Mouse (Mus musculus): ENCODE results near the gene Arhgap10.

Gene Arhgap10

GRCm38 (mm10) chr8:77404017-77404416 is 113.7 kb downstream of the Arhgap10 start:
- DNase-seq (ENCODE audit: low spot score), result no peak

GRCm38 (mm10) chr8:77401934-77402333 is 115.8 kb downstream of the Arhgap10 start:
- no peak for DNase-seq (ENCODE audit: low spot score)

- DNase-seq (ENCODE audit: low spot score), result no peak
Observed at GRCm38 (mm10) chr8:77401140-77401539, 116.6 kb downstream of the Arhgap10 start.

GRCm38 (mm10) chr8:77384080-77384479 is 133.7 kb downstream of the Arhgap10 start:
- no peak for DNase-seq (ENCODE audit: low spot score)

GRCm38 (mm10) chr8:77383671-77384070 is 134.1 kb downstream of the Arhgap10 start:
- DNase-seq (ENCODE audit: low spot score), result peak; percentile 0

- DNase-seq (ENCODE audit: low spot score), result no peak
Observed at GRCm38 (mm10) chr8:77380844-77381243, 136.9 kb downstream of the Arhgap10 start.

GRCm38 (mm10) chr8:77379300-77379699 is 138.5 kb downstream of the Arhgap10 start:
- peak; percentile 9 for DNase-seq (ENCODE audit: low spot score)

- no peak for DNase-seq (ENCODE audit: low spot score)
Observed at GRCm38 (mm10) chr8:77376451-77376853, 141.3 kb downstream of the Arhgap10 start.

- no peak for DNase-seq (ENCODE audit: low spot score)
Observed at GRCm38 (mm10) chr8:77375999-77376398, 141.8 kb downstream of the Arhgap10 start.

GRCm38 (mm10) chr8:77371006-77371405 is 146.7 kb downstream of the Arhgap10 start:
- no peak for DNase-seq (ENCODE audit: low spot score)

GRCm38 (mm10) chr8:77370308-77370707 is 147.4 kb downstream of the Arhgap10 start:
- no peak for DNase-seq (ENCODE audit: low spot score)

- no peak for DNase-seq (ENCODE audit: low spot score)
Observed at GRCm38 (mm10) chr8:77369671-77370070, 148.1 kb downstream of the Arhgap10 start.

GRCm38 (mm10) chr8:77367091-77367490 is 150.7 kb downstream of the Arhgap10 start:
- no peak for DNase-seq (ENCODE audit: low spot score)

- DNase-seq (ENCODE audit: low spot score), result no peak
Observed at GRCm38 (mm10) chr8:77366446-77366845, 151.3 kb downstream of the Arhgap10 start.

GRCm38 (mm10) chr8:77365990-77366389 is 151.8 kb downstream of the Arhgap10 start:
- no peak for DNase-seq (ENCODE audit: low spot score)

GRCm38 (mm10) chr8:77364472-77364871 is 153.3 kb downstream of the Arhgap10 start:
- DNase-seq (ENCODE audit: low spot score), result no peak

- no peak for DNase-seq (ENCODE audit: low spot score)
Observed at GRCm38 (mm10) chr8:77360853-77361252, 156.9 kb downstream of the Arhgap10 start.

- no peak for DNase-seq (ENCODE audit: low spot score)
Observed at GRCm38 (mm10) chr8:77360423-77360822, 157.3 kb downstream of the Arhgap10 start.

- DNase-seq (ENCODE audit: low spot score), result no peak
Observed at GRCm38 (mm10) chr8:77357126-77357525, 160.6 kb downstream of the Arhgap10 start.

- DNase-seq (ENCODE audit: low spot score), result no peak
Observed at GRCm38 (mm10) chr8:77355344-77355743, 162.4 kb downstream of the Arhgap10 start.

GRCm38 (mm10) chr8:77354189-77354588 is 163.6 kb downstream of the Arhgap10 start:
- DNase-seq (ENCODE audit: low spot score), result no peak

GRCm38 (mm10) chr8:77351177-77351860 is 166.4 kb downstream of the Arhgap10 start:
- no peak for DNase-seq (ENCODE audit: low spot score)

- DNase-seq (ENCODE audit: low spot score), result no peak
Observed at GRCm38 (mm10) chr8:77350121-77350777, 167.5 kb downstream of the Arhgap10 start.

GRCm38 (mm10) chr8:77343916-77344315 is 173.8 kb downstream of the Arhgap10 start:
- no peak for DNase-seq (ENCODE audit: low spot score)
